8 mouse cellular contexts compared by ENCODE assay signal in genomic region chr7:130215348-130216252, GRCm38 (mm10).
DNase-seq lines count a peak whose midpoint lies in the region; ATAC-seq and TF ChIP-seq lines count a peak whose summit lies in the region.

No protein-coding gene starts in this region.

- 59% methylated on average over 21 of the region's 21 CpGs for WGBS in liver, postnatal 0 days (ENCODE audit: insufficient replicate concordance)
- 65% methylated on average over 21 of the region's 21 CpGs for WGBS in liver, embryonic 11.5 days
- 25% methylated on average over 21 of the region's 21 CpGs for WGBS in stomach, postnatal 0 days

- H3K9me3 ChIP-seq in liver, postnatal 0 days (ENCODE audit: low read length), result no peaks in the 10 kb centered on the region
- no peaks in the 10 kb centered on the region for H3K9me3 ChIP-seq in liver, embryonic 11.5 days (ENCODE audit: control insufficient read depth, low read length)
- no peaks in the 10 kb centered on the region for H3K9me3 ChIP-seq in stomach, postnatal 0 days (ENCODE audit: control insufficient read depth, low read length)

- no peak overlapping the region for H3K27ac ChIP-seq in liver, postnatal 0 days (ENCODE audit: low read depth)
- no peak overlapping the region for H3K27ac ChIP-seq in liver, embryonic 11.5 days (ENCODE audit: low read depth, low read length)
- peak overlapping the region; percentile 85 for H3K27ac ChIP-seq in layer of hippocampus, adult 2 months
- peak overlapping the region; percentile 86 for H3K27ac ChIP-seq in stomach, postnatal 0 days (replicated peaks)

- H3K4me2 ChIP-seq in liver, postnatal 0 days (ENCODE audit: low read depth, low read length), result no peak overlapping the region
- H3K4me2 ChIP-seq in liver, embryonic 11.5 days, result no peak overlapping the region
- H3K4me2 ChIP-seq in stomach, postnatal 0 days (replicated peaks; ENCODE audit: low read depth), result 0 out of 2 replicates have a peak overlapping the region, but pooled peaks have one; percentile 23

- no peak overlapping the region for H3K9ac ChIP-seq in liver, postnatal 0 days (replicated peaks)
- no peak overlapping the region for H3K9ac ChIP-seq in liver, embryonic 11.5 days (ENCODE audit: low read depth, low read length)
- H3K9ac ChIP-seq in stomach, postnatal 0 days (ENCODE audit: low read length), result no peak overlapping the region; the same call in 1 of the 2 replicates

- no peak for TF ChIP-seq CTCF in liver, postnatal 0 days (IDR thresholded peaks at IDR 0.05; ENCODE audit: low read depth)
- TF ChIP-seq CTCF in layer of hippocampus, adult 2 months (conservative IDR thresholded peaks at IDR 0.05), result no peak
- no peak for TF ChIP-seq CTCF in stomach, postnatal 0 days (IDR thresholded peaks at IDR 0.05; ENCODE audit: low read depth)

- peaks cover 16% of the 10 kb centered on the region for H3K4me1 ChIP-seq in liver, postnatal 0 days (ENCODE audit: insufficient read depth)
- H3K4me1 ChIP-seq in liver, embryonic 11.5 days (replicated peaks; ENCODE audit: control insufficient read depth, insufficient read depth, low read length), result no peaks in the 10 kb centered on the region
- peaks cover 7% of the 10 kb centered on the region; the same call in 1 of the 2 replicates for H3K4me1 ChIP-seq in stomach, postnatal 0 days (replicated peaks; ENCODE audit: control insufficient read depth, insufficient read depth)

- no peak for TF ChIP-seq EP300 in liver, postnatal 0 days (IDR thresholded peaks at IDR 0.05; ENCODE audit: low read depth)
- peak; percentile 85 for TF ChIP-seq EP300 in stomach, postnatal 0 days (optimal IDR thresholded peaks at IDR 0.05)

- no peaks in the 10 kb centered on the region for H3K36me3 ChIP-seq in liver, postnatal 0 days (replicated peaks; ENCODE audit: insufficient read depth, low read length)
- no peaks in the 10 kb centered on the region for H3K36me3 ChIP-seq in liver, embryonic 11.5 days (ENCODE audit: control insufficient read depth, insufficient read depth, low read length)
- H3K36me3 ChIP-seq in stomach, postnatal 0 days (ENCODE audit: control insufficient read depth, insufficient read depth, low read length), result no peaks in the 10 kb centered on the region

- DNase-seq in liver, postnatal 0 days, result peak; percentile 31
- no peak for DNase-seq in liver, embryonic 11.5 days (ENCODE audit: low spot score)
- peak; percentile 41 for DNase-seq in embryo, embryonic 9.5 days (ENCODE audit: extremely low spot score)
- peak; percentile 68 to 70 for DNase-seq in gastrocnemius, postnatal 36 days
- DNase-seq in layer of hippocampus, adult 2 months (ENCODE audit: low spot score in 2 of 2), result peak; percentile 70 to 77
- peak; percentile 48 for DNase-seq in mesoderm, embryonic 11.5 days (ENCODE audit: low read depth, low spot score)
- peak; percentile 62 for DNase-seq in stomach, postnatal 0 days (ENCODE audit: low spot score)
- DNase-seq in spleen, adult 12 weeks (ENCODE audit: low spot score), result no peak

- H3K27me3 ChIP-seq in liver, postnatal 0 days (ENCODE audit: insufficient read depth, low read length), result no peaks in the 10 kb centered on the region
- no peaks in the 10 kb centered on the region for H3K27me3 ChIP-seq in liver, embryonic 11.5 days (replicated peaks; ENCODE audit: control insufficient read depth, insufficient read depth, low read length)
- H3K27me3 ChIP-seq in stomach, postnatal 0 days (ENCODE audit: control insufficient read depth, insufficient read depth, low read length), result no peaks in the 10 kb centered on the region

- intact Hi-C loops in gastrocnemius, postnatal 36 days (cut with DNase I), result no loop called here

- H3K4me3 ChIP-seq in liver, postnatal 0 days (ENCODE audit: low read depth, low read length), result no peak overlapping the region
- no peak overlapping the region for H3K4me3 ChIP-seq in liver, embryonic 11.5 days (ENCODE audit: low read depth, low read length)
- H3K4me3 ChIP-seq in layer of hippocampus, adult 2 months, result no peak overlapping the region; the same call in 1 of the 2 replicates
- H3K4me3 ChIP-seq in stomach, postnatal 0 days (ENCODE audit: low read depth, low read length), result no peak overlapping the region

- ATAC-seq in liver, postnatal 0 days, result no peak; the same call in 1 of the 2 replicates
- no peak for ATAC-seq in liver, embryonic 11.5 days (replicated peaks; ENCODE audit: low FRiP score)
- peak; percentile 91 for ATAC-seq in stomach, postnatal 0 days (ENCODE audit: low FRiP score, low TSS enrichment)

Comparison
In these comparisons a context has a peak if more than half of its experiments do, and no peak if none do; other contexts are left out.
1. DNase-seq: peak in liver, postnatal 0 days (single experiment), embryo, embryonic 9.5 days (single experiment), gastrocnemius, postnatal 36 days (2 of 2), layer of hippocampus, adult 2 months (2 of 2), mesoderm, embryonic 11.5 days (single experiment) and stomach, postnatal 0 days (single experiment); none in liver, embryonic 11.5 days (single experiment) and spleen, adult 12 weeks (single experiment).
2. H3K27ac ChIP-seq: peak in layer of hippocampus, adult 2 months (single experiment) and stomach, postnatal 0 days (single experiment); none in liver, postnatal 0 days (single experiment) and liver, embryonic 11.5 days (single experiment).